Mouse (Mus musculus) heart, postnatal 0 days (tissue): ENCODE results near the gene Egfl8.
A peak's percentile ranks its signal among the peaks of the same experiment; 100 is the strongest.

ENCODE experiments used
- CTCF ChIP-seq: IDR thresholded peaks from 2 replicates; pipeline ENCODE4 v1.5.1; 2016; ENCODE audit warnings: antibody characterized with exemption, control low read depth, low read depth
- EP300 ChIP-seq: IDR thresholded peaks from 2 replicates; pipeline ENCODE4 v1.6.1; 2016; ENCODE audit warnings: antibody characterized with exemption, low read depth

DNA sequence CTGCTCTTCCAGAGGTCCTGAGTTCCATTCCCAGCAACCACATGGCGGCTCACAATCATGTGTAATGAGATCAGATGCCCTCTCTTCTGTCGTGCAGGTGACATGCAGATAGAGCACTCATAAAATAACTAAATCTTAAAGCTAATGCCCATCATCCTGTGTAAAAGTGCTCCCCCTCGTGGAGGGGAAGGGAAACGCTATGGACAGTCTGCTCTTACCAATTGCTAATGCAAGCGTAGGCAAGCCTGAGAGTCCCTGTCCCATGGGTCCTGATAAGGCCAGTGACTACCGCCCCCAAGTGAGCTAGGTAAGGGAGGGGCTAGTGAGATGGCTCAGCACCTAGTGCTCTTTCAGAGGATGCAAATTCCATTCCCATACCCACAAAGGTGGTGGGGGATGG, 3.2 kb upstream of the Egfl8 start:
- TF ChIP-seq CTCF, result peak; percentile 81
- TF ChIP-seq EP300, result no peak
